Mouse (Mus musculus): ENCODE measurements around the gene Ptchd1. TPM values are rescaled to one million over a fixed set of nuclear protein-coding genes. Genes with fewer than 3 reads are reported as not detected.

Ptchd1 gene
- 0.90 and 1.1 TPM in 2 replicates for polyA plus RNA-seq (2011; ENCODE audit: insufficient read depth, insufficient read length, low replicate concordance, missing spikeins)

DNA sequence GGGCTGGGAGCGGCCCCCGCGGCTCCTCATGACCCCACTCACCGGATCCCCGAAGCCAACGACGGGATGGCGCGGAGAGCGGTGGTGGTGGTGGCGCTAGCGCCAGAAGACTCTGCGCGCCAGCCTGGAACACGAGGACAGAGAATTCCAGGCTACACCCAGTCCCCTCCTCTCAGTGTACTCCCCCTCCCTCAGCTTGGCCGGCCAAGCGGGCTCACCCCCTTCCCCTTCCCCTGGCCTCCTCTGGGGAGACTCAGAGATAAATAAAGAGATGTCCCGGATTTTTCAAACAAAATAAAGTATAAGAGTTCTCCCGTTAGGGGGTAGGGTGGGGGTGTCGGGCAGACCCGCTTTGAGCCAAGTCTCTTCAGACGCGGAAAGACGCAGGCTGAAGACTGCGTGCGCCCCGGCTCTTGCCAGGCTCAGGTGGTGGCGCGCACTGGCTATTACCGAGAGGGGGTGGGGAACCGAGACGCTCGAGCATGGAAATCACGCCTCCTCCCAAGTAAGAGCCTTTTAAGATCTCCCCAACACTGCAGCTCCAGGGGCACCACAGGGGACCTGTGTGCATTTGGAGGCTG lies at the start of gene Ptchd1:
TSS of gene Ptchd1 (minus strand) at position 114 of the 581 bp plus-strand sequence.
- no peak within 1 kb of the TSS for H3K27ac ChIP-seq (ENCODE audit: control insufficient read depth, insufficient read depth, low read depth, low read length, poor library complexity)

DNA sequence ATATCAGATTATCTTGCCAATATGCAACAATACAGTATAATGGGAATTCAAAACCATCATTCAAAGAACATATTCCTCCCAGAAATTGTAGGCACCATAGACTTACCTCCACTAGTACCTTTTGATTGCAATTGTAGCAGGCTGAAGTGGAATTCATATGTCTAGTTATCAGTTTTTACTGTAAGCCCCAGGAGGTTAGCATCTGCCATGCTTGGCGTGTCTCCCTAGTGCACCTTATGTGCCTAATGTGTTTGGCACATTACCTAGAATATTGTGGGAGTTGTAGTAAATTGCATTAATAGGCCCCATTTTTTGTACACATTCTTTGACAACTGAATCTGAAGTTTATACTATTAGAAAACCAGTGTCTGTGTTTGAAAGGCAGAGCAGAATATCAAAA lies 34.4 kb upstream of the Ptchd1 start:
- WGBS = 69% methylated on average over 1 of the region's 1 CpGs
- TF ChIP-seq CTCF (IDR thresholded peaks at IDR 0.05; ENCODE audit: control insufficient read depth, insufficient read depth, low read length) (no peak), POLR2A (IDR thresholded peaks at IDR 0.05; ENCODE audit: borderline replicate concordance, control insufficient read depth, low read depth, low read length) (no peak)
- no peak overlapping the region for H3K27ac ChIP-seq (ENCODE audit: control insufficient read depth, insufficient read depth, low read depth, low read length, poor library complexity)
- H3K4me1 ChIP-seq (ENCODE audit: control insufficient read depth, insufficient read depth, low read length) = no peaks in the 10 kb centered on the region
- H3K4me3 ChIP-seq (replicated peaks; ENCODE audit: control insufficient read depth, low read depth, low read length) = no peak overlapping the region

More for the DNA sequence above, at the start of gene Ptchd1:
- TF ChIP-seq POLR2A (IDR thresholded peaks at IDR 0.05; ENCODE audit: borderline replicate concordance, control insufficient read depth, low read depth, low read length) (no peak), CTCF (IDR thresholded peaks at IDR 0.05; ENCODE audit: control insufficient read depth, insufficient read depth, low read length) (no peak)
- H3K4me1 ChIP-seq (ENCODE audit: control insufficient read depth, insufficient read depth, low read length) = no peaks in the 10 kb centered on the region
- 14% methylated on average over 33 of the region's 34 CpGs for WGBS
- peak within 1 kb of the TSS; percentile 4 for H3K4me3 ChIP-seq (replicated peaks; ENCODE audit: control insufficient read depth, low read depth, low read length)

DNA sequence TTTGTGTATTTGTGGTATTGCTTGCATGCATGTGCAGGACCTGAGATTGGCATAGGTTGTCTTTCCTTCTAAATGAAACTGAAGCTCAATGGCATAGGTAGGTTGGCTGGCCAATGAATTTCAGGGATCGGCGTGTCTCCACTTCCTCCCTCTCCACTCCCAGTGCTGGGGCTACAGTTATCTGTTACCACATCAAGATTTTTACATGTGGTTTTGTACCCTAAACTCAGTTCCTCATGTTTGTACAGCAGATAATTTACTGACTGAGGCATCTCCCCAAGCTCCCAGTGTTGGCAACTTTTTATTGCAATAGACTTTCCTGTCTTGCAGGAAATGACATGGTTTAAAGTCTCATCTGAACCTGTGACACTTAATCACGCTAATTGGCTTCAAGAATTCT lies 22.4 kb upstream of the Ptchd1 start:
- Histone ChIP-seq H3K4me1 (ENCODE audit: control insufficient read depth, insufficient read depth, low read length) (no peaks in the 10 kb centered on the region; the same call in 1 of the 2 replicates), H3K4me3 (replicated peaks; ENCODE audit: control insufficient read depth, low read depth, low read length) (no peak overlapping the region), H3K27ac (ENCODE audit: control insufficient read depth, insufficient read depth, low read depth, low read length, poor library complexity) (no peak overlapping the region)
- 28% methylated on average over 3 of the region's 3 CpGs for WGBS
- no peak for TF ChIP-seq POLR2A (IDR thresholded peaks at IDR 0.05; ENCODE audit: borderline replicate concordance, control insufficient read depth, low read depth, low read length)
- no peak for TF ChIP-seq CTCF (IDR thresholded peaks at IDR 0.05; ENCODE audit: control insufficient read depth, insufficient read depth, low read length)

DNA sequence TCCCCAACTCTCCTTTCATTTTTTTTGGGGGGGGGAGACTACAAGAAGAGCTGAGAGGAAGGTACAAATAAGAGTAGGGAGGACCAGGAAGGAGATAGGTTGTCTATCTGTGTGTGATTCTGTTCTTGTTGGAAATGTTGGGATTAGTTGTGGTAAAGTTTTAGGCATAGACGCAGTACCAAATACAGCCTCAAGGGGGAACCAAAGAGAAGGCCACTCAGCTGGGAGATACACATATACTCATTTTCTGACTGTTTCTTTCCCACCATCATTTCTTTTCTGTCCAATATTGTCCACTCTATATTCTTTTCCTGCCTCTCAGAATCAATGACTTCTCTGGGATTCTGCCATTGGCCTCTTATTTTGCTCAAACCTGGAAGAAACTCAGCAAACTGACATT lies 20.4 kb upstream of the Ptchd1 start:
- H3K27ac ChIP-seq (ENCODE audit: control insufficient read depth, insufficient read depth, low read depth, low read length, poor library complexity) = no peak overlapping the region
- H3K4me1 ChIP-seq (ENCODE audit: control insufficient read depth, insufficient read depth, low read length) = no peaks in the 10 kb centered on the region; the same call in 1 of the 2 replicates
- 11% methylated on average over 1 of the region's 1 CpGs for whole genome bisulfite sequencing
- no peak overlapping the region for H3K4me3 ChIP-seq (replicated peaks; ENCODE audit: control insufficient read depth, low read depth, low read length)
- TF ChIP-seq POLR2A (IDR thresholded peaks at IDR 0.05; ENCODE audit: borderline replicate concordance, control insufficient read depth, low read depth, low read length) (no peak), CTCF (IDR thresholded peaks at IDR 0.05; ENCODE audit: control insufficient read depth, insufficient read depth, low read length) (no peak)

DNA sequence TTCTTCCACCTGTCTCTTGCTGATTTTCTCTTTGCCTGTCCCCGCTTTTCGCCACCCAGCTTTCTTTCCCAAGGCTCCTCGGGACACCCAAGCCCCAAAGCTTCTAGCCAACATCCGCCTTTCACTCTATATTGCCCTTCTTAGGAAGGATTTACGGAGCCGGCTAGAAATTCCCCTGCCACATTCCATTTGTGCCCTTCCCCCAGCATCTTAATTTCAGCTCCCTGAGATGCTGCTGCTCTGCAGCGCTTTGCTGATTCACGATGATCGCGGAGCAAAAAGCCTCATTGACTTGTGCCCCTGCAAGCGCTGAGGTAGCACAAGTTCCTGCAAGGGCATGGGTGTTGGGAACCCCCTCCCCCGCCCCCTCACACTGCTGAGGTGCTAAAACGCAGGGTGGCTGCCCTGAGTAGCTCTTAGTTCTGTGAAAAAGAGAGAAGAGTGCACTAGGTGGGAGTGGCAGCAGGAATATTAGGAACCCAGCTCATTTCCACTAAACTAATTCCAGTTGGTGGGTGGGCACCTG lies 2.1 kb upstream of the Ptchd1 start:
- TF ChIP-seq POLR2A (IDR thresholded peaks at IDR 0.05; ENCODE audit: borderline replicate concordance, control insufficient read depth, low read depth, low read length) (no peak), CTCF (IDR thresholded peaks at IDR 0.05; ENCODE audit: control insufficient read depth, insufficient read depth, low read length) (no peak)
- Histone ChIP-seq H3K27ac (ENCODE audit: control insufficient read depth, insufficient read depth, low read depth, low read length, poor library complexity) (no peak overlapping the region), H3K4me1 (ENCODE audit: control insufficient read depth, insufficient read depth, low read length) (no peaks in the 10 kb centered on the region), H3K4me3 (replicated peaks; ENCODE audit: control insufficient read depth, low read depth, low read length) (no peak overlapping the region)
- WGBS = 16% methylated on average over 13 of the region's 13 CpGs

DNA sequence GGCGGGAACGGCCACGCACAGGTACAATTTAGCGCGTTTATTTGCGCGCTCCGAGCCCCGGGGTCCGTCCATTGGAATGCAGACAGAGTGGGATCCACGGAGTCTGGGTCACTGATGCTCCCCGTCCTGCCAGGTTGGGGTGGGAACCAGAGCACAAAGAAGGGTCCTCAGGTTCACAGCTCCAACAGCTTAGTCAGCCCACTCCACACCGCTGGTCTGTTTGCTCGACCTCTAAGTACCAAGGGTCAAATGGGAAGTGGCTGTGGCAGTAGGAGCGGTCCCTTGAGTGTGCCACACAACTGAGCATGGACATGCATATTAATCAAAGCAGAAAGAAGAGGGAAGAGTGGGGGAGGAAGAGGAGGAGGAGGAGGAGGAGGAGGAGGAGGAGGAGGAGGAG lies 1.3 kb upstream of the Ptchd1 start:
- WGBS = 19% methylated on average over 15 of the region's 15 CpGs
- H3K4me3 ChIP-seq (replicated peaks; ENCODE audit: control insufficient read depth, low read depth, low read length) = no peak overlapping the region
- TF ChIP-seq CTCF (IDR thresholded peaks at IDR 0.05; ENCODE audit: control insufficient read depth, insufficient read depth, low read length) = no peak
- TF ChIP-seq POLR2A (IDR thresholded peaks at IDR 0.05; ENCODE audit: borderline replicate concordance, control insufficient read depth, low read depth, low read length) = no peak

DNA sequence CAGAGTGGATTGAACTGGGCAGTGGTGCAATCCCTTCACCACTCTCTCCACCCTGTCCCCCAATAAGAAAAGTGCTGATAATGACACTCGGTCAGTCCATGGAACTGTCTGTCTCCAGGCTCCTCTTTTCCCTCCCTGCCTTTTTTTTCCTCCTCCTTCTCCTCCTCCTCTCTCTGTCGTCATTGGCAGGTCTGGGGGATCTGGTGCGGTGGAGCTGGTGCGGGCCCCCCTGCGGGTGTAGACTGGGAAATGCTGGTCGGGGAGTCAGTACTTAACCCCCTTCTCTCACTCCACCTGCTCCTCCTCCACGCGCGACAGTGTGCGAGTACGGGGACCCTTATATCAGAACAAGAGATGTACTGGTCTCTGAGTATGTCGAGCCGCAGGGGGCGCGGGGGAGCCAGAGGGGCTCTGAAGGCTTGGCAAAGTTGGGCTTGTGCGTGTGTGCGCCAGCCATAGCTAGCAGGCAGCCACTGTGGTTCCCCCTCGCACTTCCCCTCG lies 777 bp upstream of the Ptchd1 start, which contains the start of gene Gm15155:
TSS of gene Gm15155 (plus strand) at position 401 of the 501 bp plus-strand sequence.
- no peak for TF ChIP-seq CTCF (IDR thresholded peaks at IDR 0.05; ENCODE audit: control insufficient read depth, insufficient read depth, low read length)
- no peak for TF ChIP-seq POLR2A (IDR thresholded peaks at IDR 0.05; ENCODE audit: borderline replicate concordance, control insufficient read depth, low read depth, low read length)
- Histone ChIP-seq H3K4me1 (ENCODE audit: control insufficient read depth, insufficient read depth, low read length) (no peaks in the 10 kb centered on the region), H3K4me3 (replicated peaks; ENCODE audit: control insufficient read depth, low read depth, low read length) (no peak within 1 kb of the TSS), H3K27ac (ENCODE audit: control insufficient read depth, insufficient read depth, low read depth, low read length, poor library complexity) (no peak within 1 kb of the TSS)
- WGBS = 13% methylated on average over 19 of the region's 19 CpGs

More for the DNA sequence above, 1.3 kb upstream of the Ptchd1 start:
- Histone ChIP-seq H3K27ac (ENCODE audit: control insufficient read depth, insufficient read depth, low read depth, low read length, poor library complexity) (no peak overlapping the region), H3K4me1 (ENCODE audit: control insufficient read depth, insufficient read depth, low read length) (no peaks in the 10 kb centered on the region)

DNA sequence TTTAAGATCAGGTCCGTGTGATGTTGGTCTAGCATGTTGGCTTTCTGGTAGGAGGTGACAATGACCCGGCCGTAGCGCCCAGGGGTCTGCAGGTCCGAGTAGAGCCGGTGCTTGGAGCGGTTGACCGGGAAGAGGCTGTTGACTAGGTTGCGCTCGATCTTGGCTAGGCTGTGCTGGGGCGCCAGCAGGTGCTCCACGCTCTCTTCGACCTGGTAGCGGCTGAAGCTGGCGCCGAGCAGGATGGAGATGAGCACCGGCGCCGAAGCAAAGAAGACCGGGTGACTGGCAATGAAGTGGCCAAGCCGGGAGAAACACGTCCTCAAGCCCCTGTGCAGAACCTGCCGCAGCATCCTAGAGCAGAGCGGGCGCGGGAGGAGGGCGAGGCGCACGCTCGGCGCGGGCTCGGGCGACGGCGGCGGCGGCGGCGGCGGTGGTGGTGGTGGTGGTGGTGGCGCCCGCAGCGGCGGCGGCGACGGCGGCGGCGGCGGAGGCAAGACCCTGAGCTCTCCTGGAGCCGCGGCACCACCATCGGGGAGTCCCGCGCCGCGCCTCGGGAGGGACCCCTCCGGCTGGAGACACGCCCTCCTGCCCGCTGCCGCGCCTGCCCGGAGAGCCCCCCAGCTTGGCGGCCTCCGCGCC lies 534 bp downstream of the Ptchd1 start:
- TF ChIP-seq CTCF (IDR thresholded peaks at IDR 0.05; ENCODE audit: control insufficient read depth, insufficient read depth, low read length) (no peak), POLR2A (IDR thresholded peaks at IDR 0.05; ENCODE audit: borderline replicate concordance, control insufficient read depth, low read depth, low read length) (no peak)
- H3K4me3 ChIP-seq (replicated peaks; ENCODE audit: control insufficient read depth, low read depth, low read length) = peak overlapping the region; percentile 4
- H3K27ac ChIP-seq (ENCODE audit: control insufficient read depth, insufficient read depth, low read depth, low read length, poor library complexity) = no peak overlapping the region
- no peaks in the 10 kb centered on the region for H3K4me1 ChIP-seq (ENCODE audit: control insufficient read depth, insufficient read depth, low read length)
- WGBS = 23% methylated on average over 44 of the region's 69 CpGs
